Mouse (Mus musculus): Measurements from ENCODE around the gene Dynlt1c. TPM values are rescaled to one million over a fixed set of nuclear protein-coding genes. Genes with fewer than 3 reads are reported as not detected.
"Not testable (repeated sequence)": the region's sequence is repeated elsewhere in the genome, so short reads cannot be mapped to it uniquely, and the experiment has no call there.

Dynlt1c gene
- polyA plus RNA-seq, 1 experiment from 2014 or later = 6.7 TPM

DNA sequence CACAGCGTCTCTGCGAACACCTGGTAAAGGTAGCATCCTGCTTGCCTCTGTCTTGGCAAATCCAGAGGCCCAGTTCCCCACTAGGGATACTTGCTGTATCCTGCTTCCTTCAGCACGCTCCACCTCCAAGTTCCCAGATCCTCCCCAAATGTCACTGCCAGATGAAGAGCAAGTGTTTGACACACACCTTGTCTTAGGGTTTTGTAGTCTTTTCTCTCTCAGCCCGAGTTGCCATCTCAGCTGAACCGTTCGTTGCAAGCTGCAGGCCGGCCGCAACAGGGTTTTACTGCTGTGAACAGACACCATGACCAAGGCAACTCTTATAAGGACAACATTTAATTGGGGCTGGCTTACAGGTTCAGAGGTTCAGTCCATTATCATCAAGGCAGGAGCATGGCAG is 45.4 kb downstream of the Dynlt1c start:
- not testable (repeated sequence) for H3K36me3 ChIP-seq (replicated peaks; ENCODE audit: insufficient read depth, low read length); H3K9ac ChIP-seq (replicated peaks); H3K9me3 ChIP-seq (ENCODE audit: low read length); H3K4me1 ChIP-seq (ENCODE audit: insufficient read depth); H3K27me3 ChIP-seq (ENCODE audit: insufficient read depth, low read length); H3K4me3 ChIP-seq (ENCODE audit: low read depth, low read length); H3K27ac ChIP-seq (ENCODE audit: low read depth); H3K4me2 ChIP-seq (ENCODE audit: low read depth, low read length); ATAC-seq; DNase-seq
- WGBS (ENCODE audit: insufficient replicate concordance) = 83% methylated on average over 8 of the region's 8 CpGs

DNA sequence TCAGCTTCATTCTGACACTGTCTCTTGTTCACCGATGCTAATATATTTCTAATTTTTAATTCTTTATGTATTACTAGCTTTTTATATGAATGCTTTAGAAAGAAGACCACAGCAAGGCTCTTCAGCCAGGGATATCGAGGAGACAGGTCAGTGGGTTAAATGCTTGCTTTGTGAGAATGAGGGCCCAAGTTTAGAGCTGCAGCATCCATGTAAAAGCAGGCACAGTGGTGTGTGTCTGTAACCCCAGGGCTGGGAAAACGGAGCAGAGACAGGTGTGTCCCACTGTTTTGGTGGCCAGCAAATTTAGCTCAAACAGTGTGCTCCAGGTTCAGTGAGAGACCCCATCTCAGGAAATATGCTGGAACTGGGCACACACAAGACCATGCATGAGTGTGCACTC is 46.0 kb downstream of the Dynlt1c start:
- not testable (repeated sequence) for H3K9me3 ChIP-seq (ENCODE audit: low read length); H3K4me1 ChIP-seq (ENCODE audit: insufficient read depth); H3K4me3 ChIP-seq (ENCODE audit: low read depth, low read length); H3K9ac ChIP-seq (replicated peaks); H3K36me3 ChIP-seq (replicated peaks; ENCODE audit: insufficient read depth, low read length); H3K27ac ChIP-seq (ENCODE audit: low read depth); ATAC-seq; H3K4me2 ChIP-seq (ENCODE audit: low read depth, low read length); H3K27me3 ChIP-seq (ENCODE audit: insufficient read depth, low read length); DNase-seq
- WGBS (ENCODE audit: insufficient replicate concordance) = 88% methylated on average over 3 of the region's 3 CpGs

DNA sequence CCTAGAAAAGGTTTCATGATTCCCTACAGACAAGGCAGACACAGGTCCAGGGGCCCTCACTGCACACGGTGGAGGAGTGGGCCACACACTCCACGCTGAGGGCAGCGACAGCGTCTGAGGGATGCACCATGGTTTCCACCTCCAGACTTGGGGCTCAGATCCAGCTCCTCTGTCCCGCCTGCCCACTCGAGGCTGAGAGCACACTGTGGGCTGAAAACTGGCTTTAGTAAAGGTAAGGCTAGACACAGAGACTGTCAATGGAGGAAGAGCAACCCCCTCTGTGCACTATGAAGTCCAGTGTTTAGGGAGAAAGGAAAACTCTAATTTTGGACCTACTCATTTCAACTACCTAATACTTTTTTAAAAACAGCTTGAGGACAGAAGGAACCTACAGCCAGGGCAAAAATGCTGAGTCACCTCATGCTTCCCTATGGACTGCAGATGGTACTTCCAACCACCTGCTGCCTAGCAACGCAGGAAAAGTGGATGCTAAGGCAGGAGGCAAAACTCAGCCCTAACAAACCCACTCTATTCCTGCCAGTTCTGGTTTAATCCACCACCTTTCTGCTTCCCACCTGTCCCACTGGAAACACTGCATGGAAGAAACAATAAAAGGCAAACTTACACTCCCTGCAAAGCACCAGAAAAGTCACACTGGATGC is 49.6 kb downstream of the Dynlt1c start:
- not testable (repeated sequence) for ATAC-seq; H3K9ac ChIP-seq (replicated peaks); H3K4me3 ChIP-seq (ENCODE audit: low read depth, low read length); H3K4me1 ChIP-seq (ENCODE audit: insufficient read depth); H3K27me3 ChIP-seq (ENCODE audit: insufficient read depth, low read length); H3K36me3 ChIP-seq (replicated peaks; ENCODE audit: insufficient read depth, low read length); H3K27ac ChIP-seq (ENCODE audit: low read depth); DNase-seq; H3K9me3 ChIP-seq (ENCODE audit: low read length); H3K4me2 ChIP-seq (ENCODE audit: low read depth, low read length)
- WGBS (ENCODE audit: insufficient replicate concordance) = 88% methylated on average over 5 of the region's 7 CpGs

DNA sequence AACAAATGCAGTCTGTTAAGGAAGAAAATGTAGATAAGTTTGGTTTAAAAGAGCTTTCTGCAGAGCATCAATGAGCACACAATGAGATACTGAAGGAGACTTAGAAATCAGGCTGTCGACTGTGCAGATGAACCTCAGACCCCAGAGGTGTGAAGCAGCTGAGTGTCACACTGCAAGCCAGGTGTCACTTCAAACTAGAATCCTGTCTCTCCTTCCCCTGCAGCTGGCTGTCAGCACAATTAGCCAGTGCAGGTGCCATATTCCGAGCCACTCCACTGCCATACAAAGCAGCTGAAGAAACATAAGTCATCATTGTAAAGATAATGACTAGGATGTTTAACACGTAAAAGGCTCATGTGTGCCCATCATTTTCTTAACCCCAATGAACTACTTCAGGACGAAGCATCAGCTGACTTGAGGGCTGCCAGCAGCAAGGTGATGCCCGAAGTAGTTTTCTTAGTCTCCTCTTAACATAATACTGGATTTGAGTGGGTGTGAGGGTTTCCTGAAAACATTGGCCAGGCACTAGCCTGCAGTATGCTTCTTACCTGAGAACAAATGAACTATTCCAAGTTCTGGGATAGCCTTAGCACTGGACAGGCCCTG is 52.0 kb downstream of the Dynlt1c start:
- H3K9me3 ChIP-seq (ENCODE audit: low read length); DNase-seq; H3K27me3 ChIP-seq (ENCODE audit: insufficient read depth, low read length); ATAC-seq; H3K4me3 ChIP-seq (ENCODE audit: low read depth, low read length); H3K4me2 ChIP-seq (ENCODE audit: low read depth, low read length); H3K4me1 ChIP-seq (ENCODE audit: insufficient read depth); H3K27ac ChIP-seq (ENCODE audit: low read depth); H3K36me3 ChIP-seq (replicated peaks; ENCODE audit: insufficient read depth, low read length); H3K9ac ChIP-seq (replicated peaks): not testable (repeated sequence)
- 87% methylated on average over 4 of the region's 5 CpGs for WGBS (ENCODE audit: insufficient replicate concordance)

DNA sequence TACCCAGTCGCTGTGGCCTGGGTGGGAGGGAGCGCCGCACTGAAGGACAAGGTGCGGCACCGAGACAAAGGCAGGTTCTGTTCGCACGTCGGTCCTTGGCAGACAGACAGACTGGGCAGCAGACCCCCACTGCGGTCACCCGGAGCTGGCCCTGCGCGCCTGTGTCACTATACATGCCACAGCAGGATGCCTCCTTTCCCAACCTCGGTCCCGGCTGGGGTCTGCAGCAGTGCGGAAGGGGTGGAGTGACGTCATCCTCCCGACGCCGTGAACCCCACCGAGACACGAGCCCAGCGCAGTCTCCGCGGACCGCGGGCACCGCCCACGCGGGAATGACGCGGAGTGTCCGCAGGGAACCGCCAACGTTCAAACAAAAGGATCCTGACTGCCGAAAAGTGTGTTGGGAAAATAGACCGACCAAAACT is 53.6 kb downstream of the Dynlt1c start:
- Histone ChIP-seq H3K4me2 (ENCODE audit: low read depth, low read length) (peak overlapping the region; percentile 79), H3K4me3 (ENCODE audit: low read depth, low read length) (peak overlapping the region; percentile 59), H3K27ac (ENCODE audit: low read depth) (peak overlapping the region; percentile 77), H3K9ac (replicated peaks) (peak overlapping the region; percentile 68)
- H3K36me3 ChIP-seq (replicated peaks; ENCODE audit: insufficient read depth, low read length); H3K9me3 ChIP-seq (ENCODE audit: low read length); H3K4me1 ChIP-seq (ENCODE audit: insufficient read depth); H3K27me3 ChIP-seq (ENCODE audit: insufficient read depth, low read length): not testable (repeated sequence)
- DNase-seq = peak; percentile 81
- peak; percentile 81 for ATAC-seq
- WGBS (ENCODE audit: insufficient replicate concordance) = under 1% methylated on average over 30 of the region's 36 CpGs

DNA sequence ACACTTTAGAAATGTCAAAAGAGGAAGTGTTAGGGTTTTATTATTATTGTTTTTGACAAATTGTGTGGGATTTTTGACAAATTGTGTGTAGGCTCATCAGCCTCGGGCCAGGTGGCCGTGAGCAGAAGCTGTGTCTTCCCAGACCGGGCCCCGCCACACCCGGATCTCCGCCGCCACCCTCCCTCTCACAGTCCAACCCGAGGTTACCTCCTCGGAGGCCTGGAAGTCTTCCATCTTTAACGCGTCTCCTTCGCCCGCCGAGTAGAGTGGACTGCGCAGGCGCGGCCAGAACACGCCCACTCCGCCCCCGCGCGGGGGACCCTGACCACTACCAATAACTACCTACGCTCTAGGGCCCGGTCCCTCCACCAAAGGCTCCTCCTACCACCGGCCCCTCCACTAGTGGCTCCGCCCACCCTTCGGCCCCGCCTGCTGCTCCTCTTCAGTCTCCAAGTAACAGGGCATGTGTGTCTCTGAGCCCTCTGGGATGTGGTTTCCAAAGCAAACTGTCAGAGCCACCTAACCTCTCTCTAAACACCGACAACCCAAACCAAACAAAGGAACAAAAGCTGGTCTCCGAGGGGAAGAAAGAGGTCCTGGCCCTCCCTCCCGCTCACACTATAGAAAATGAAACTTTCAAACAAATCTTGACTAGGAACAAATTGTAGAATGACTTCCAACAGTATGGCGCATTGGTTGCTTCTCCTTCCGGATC is 54.3 kb downstream of the Dynlt1c start, which contains the start of gene Dynlt1f:
Gene Dynlt1f (minus strand): TSS at position 334 of the 715 bp plus-strand sequence.
- DNase-seq (peak; percentile 20), ATAC-seq (peak; percentile 92)
- H3K4me3 ChIP-seq (ENCODE audit: low read depth, low read length) = peak within 1 kb of the TSS; percentile 59
- not testable (repeated sequence) for H3K9me3 ChIP-seq (ENCODE audit: low read length); H3K4me1 ChIP-seq (ENCODE audit: insufficient read depth); H3K27me3 ChIP-seq (ENCODE audit: insufficient read depth, low read length); H3K36me3 ChIP-seq (replicated peaks; ENCODE audit: insufficient read depth, low read length)
- H3K9ac ChIP-seq (replicated peaks) = peak within 1 kb of the TSS; percentile 68
- WGBS (ENCODE audit: insufficient replicate concordance) = 5% methylated on average over 19 of the region's 33 CpGs
- H3K4me2 ChIP-seq (ENCODE audit: low read depth, low read length) = peak within 1 kb of the TSS; percentile 79
- peak within 1 kb of the TSS; percentile 77 for H3K27ac ChIP-seq (ENCODE audit: low read depth)

DNA sequence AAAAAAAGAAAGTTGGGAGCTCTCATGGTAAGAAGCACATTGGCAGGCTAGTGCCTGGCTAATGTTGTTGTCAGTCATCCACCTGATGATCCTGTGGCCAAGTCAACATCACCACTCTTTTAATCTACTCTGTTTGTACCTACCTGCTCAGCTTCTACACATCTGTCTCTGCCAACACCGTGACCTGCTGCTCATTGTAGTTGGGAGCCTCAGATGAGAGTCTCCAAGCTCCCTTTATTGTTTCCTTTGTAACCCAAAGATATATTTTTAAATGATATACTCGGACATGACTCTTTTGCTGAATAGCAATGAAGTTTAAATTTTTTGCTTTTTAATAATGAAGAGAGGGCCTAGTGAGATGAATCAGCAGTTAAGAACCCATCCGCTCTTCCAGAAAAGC is 55.0 kb downstream of the Dynlt1c start:
- H3K4me3 ChIP-seq (ENCODE audit: low read depth, low read length); DNase-seq; H3K9me3 ChIP-seq (ENCODE audit: low read length); H3K36me3 ChIP-seq (replicated peaks; ENCODE audit: insufficient read depth, low read length); H3K27me3 ChIP-seq (ENCODE audit: insufficient read depth, low read length); H3K9ac ChIP-seq (replicated peaks); H3K4me2 ChIP-seq (ENCODE audit: low read depth, low read length); H3K27ac ChIP-seq (ENCODE audit: low read depth); ATAC-seq; H3K4me1 ChIP-seq (ENCODE audit: insufficient read depth): not testable (repeated sequence)
- 96% methylated on average over 1 of the region's 3 CpGs for WGBS (ENCODE audit: insufficient replicate concordance)

DNA sequence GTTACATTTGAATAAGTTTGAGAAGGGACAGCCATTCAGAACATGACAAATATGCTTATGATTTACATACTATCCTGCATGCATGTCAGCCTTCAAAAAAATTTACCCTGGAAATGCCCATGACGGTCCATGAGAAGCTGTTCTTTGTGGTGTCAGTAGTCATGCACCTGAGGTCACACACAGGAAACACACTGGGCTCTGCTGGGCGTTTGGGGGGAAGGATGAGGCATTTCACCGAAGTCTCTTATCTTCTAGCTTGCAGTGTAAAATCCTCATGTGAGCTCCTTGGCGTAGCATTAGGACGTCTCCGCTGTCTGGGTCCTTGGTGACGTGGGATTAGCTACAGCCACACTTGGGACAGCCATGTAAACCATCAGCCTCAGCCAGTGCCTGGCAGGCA is 57.3 kb downstream of the Dynlt1c start, which contains the start of gene Sytl3:
Gene Sytl3 (plus strand): TSS at position 293 of the 400 bp plus-strand sequence.
- not testable (repeated sequence) for H3K9me3 ChIP-seq (ENCODE audit: low read length); DNase-seq; H3K27ac ChIP-seq (ENCODE audit: low read depth); H3K27me3 ChIP-seq (ENCODE audit: insufficient read depth, low read length); H3K4me1 ChIP-seq (ENCODE audit: insufficient read depth); H3K4me2 ChIP-seq (ENCODE audit: low read depth, low read length); ATAC-seq; H3K36me3 ChIP-seq (replicated peaks; ENCODE audit: insufficient read depth, low read length); H3K9ac ChIP-seq (replicated peaks); H3K4me3 ChIP-seq (ENCODE audit: low read depth, low read length)
- WGBS (ENCODE audit: insufficient replicate concordance) = 28% methylated on average over 3 of the region's 7 CpGs

Measured in liver, postnatal 0 days (tissue).